Mouse (Mus musculus) frontal cortex, postnatal 25 days (tissue): ENCODE data around the gene Dolk.

Experiments used
- DNase-seq, 2 experiments: peaks; one replicate each; pipeline ENCODE4 v3.0.0; 2022; ENCODE audit warnings: low spot score in 2 of 2

The Dolk gene

GRCm38 (mm10) chr2:30268371-30268770, 17.8 kb downstream of the Dolk start:
- no peak for DNase-seq

- no peak for DNase-seq
Measured at GRCm38 (mm10) chr2:30267466-30267865, 18.7 kb downstream of the Dolk start.

- no peak for DNase-seq
Measured at GRCm38 (mm10) chr2:30266392-30266941, 19.7 kb downstream of the Dolk start.

GRCm38 (mm10) chr2:30265767-30266253, 20.3 kb downstream of the Dolk start, which contains the start of gene Phyhd1:
TSS of gene Phyhd1 (plus strand) at chr2:30266203.
- peak in 1 of 2 experiments; percentile 43 for DNase-seq

- no peak for DNase-seq
Measured at GRCm38 (mm10) chr2:30264671-30265519, 21.2 kb downstream of the Dolk start.

- DNase-seq, result no peak
Measured at GRCm38 (mm10) chr2:30263811-30264210, 22.3 kb downstream of the Dolk start.

GRCm38 (mm10) chr2:30262840-30263441, 23.2 kb downstream of the Dolk start:
- DNase-seq, result peak in 1 of 2 experiments; percentile 41

GRCm38 (mm10) chr2:30261921-30262839, 24.0 kb downstream of the Dolk start:
- DNase-seq, result no peak

- DNase-seq, result no peak
Measured at GRCm38 (mm10) chr2:30261064-30261736, 24.9 kb downstream of the Dolk start.

- DNase-seq, result no peak
Measured at GRCm38 (mm10) chr2:30259131-30260064, 26.7 kb downstream of the Dolk start.

- DNase-seq, result no peak
Measured at GRCm38 (mm10) chr2:30258600-30258999, 27.5 kb downstream of the Dolk start.

GRCm38 (mm10) chr2:30257699-30258460, 28.3 kb downstream of the Dolk start:
- no peak for DNase-seq

- DNase-seq, result no peak
Measured at GRCm38 (mm10) chr2:30256616-30257350, 29.4 kb downstream of the Dolk start.

GRCm38 (mm10) chr2:30255631-30256395, 30.3 kb downstream of the Dolk start:
- DNase-seq, result no peak

- DNase-seq, result no peak
Measured at GRCm38 (mm10) chr2:30253809-30254208, 32.3 kb downstream of the Dolk start.

GRCm38 (mm10) chr2:30252521-30252920, 33.6 kb downstream of the Dolk start:
- DNase-seq, result no peak

GRCm38 (mm10) chr2:30251417-30252104, 34.6 kb downstream of the Dolk start:
- no peak for DNase-seq
